Mouse (Mus musculus) regulatory T cell (primary cell): ENCODE measurements around the gene Srgap3.

Source experiments
- in situ Hi-C: fragments of 300-600 bp; cut with MboI, MseI; formaldehyde crosslinking; loops from one replicate; pipeline ENCODE4 v1.15.1; 2025; ENCODE audit warnings: high pct_unique_total_duplicates

Gene Srgap3

DNA sequence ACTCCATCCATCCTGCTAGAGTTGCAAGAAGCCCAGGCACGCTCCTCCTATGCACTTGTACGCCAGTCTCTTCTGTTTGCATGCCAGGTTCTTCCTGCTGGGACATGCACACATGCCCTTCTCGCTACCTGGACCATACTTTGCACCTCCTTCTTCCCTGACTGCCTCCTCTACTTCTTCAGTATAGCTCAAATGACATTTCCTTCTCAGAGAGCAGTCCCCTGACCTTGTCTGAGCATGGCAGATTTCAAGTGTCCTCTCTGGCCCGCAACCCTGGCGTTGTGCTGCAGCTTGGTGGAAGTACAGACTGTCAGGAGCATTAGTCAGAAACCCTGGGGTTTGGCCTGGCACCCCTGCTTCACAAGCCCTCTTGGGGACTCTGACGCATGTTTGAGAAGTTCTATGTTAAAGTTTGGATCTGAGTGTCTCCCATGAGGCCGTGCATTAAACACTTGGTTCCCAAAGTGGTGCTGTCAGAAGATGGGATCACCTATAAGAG lies 128.6 kb downstream of the Srgap3 start:
- in situ Hi-C loops, result no loop called here

DNA sequence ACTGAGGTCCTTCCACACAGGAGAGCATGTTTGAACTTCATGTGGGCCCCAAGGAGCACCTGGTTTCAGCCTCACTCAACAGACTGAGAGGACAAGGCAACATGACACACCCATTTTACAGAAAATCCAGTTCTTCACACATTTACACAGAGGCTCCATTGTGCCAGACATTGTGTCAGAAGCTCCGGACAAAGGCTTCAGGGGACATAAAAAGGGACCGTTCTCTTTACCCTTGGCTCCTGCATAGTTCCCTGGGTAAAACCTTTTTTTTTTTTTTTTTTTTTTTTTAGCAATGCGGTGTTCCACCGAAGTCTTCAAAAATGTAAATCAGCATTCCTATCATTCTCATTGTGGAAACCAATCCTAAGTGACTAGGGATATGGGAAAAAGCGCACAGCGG lies 131.5 kb downstream of the Srgap3 start:
- in situ Hi-C loops, result no loop called here

DNA sequence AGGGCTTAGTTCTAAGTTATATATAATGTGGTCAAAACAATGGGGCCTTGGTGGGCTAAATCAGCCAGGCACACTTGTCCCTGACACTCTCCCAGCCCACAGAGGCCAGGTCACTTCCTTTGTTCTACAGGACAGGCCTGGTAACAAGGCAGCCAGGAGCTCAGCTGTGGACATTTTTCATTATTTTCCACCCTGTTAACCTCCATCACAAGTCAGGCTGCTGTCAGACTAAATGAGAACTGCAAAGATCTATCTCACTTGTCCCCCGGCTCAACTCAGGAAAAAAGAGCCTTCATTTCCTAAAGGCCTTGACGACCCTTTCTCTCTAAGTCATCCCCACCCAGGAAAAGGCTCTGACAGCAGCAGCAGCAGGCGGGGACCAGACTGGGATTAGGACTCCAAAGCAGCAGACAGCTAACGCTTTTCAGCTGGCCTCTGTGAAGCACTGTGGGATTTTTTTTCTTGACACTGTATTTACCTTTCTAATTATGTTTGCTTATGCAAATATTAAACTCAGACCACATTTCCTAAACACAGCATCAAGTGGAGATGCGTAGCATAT lies 132.5 kb downstream of the Srgap3 start:
- in situ Hi-C loops, result no loop called here

DNA sequence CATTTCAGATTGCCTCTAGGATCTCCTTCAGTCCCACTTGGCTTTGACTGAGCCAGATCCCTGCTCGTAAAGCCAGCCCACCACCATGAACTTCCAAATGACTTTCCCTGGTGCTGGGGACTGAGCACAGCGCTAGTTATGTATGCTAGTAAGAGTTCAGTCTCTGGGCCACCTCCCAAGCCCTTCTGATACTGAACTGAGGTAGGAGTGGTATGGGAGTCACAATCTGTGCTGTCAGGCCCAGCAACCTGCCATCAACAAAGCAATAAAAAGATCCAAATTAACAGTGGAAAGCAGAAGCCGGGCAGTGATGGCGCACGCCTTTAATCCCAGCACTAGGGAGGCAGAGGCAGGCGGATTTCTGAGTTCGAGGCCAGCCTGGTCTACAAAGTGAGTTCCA lies 134.2 kb downstream of the Srgap3 start:
- in situ Hi-C loops, result no loop called here

DNA sequence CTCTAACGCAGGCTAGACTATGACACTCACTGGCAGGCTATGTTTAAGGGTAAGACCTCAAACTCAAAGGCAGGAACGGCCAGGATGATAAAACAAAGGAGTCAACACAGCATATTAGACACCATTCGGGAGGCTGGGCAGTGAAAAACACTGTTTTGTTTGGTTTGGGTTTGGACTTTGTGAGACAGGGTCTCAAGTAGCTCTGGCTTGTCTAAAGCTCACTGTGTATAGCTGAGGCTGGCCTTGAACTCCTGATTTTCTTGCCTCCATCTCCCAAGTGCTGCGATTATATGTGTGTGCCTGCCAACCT lies 136.6 kb downstream of the Srgap3 start:
- in situ Hi-C loops, result no loop called here

DNA sequence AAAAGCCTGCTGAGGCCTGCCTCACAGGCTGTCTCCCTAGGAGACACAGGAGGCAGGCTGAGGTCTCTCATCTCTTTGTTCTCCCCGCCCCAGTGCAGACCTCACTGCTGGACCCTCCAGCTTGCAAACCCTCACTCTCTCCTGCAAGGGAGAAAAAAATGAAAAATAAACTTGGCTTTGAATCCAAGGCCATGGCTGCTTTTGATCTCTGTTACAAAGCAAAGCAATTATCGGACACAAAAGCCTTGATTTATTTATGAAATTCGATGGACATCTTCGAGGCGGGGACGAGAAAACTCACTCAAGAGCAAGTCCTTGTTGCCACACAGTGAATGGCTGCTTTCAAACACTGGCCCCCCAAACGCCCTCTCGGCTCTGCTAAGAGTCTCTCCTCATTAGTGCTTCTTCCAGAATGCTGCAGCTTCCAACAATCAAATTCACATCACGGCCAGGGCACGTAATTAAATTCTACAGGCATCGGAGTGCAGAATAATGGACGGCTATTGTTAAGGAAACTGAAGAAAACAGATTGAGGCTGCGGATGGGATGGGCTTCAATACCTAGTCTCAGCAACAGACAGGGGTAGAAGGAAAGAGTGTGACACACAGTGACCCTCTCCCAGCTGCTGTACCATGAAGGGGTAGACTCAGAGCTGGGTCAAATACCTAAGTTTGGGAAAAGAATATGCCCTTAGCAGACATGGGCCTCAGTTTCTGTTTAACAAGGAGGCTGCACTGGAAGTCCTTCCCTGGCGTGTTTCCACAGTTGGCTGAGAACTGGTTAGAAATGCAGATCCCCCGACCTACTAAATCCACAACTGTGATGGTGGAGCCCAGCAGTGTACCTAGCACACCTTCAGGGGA lies 137.2 kb downstream of the Srgap3 start:
- in situ Hi-C loops, result no loop called here

DNA sequence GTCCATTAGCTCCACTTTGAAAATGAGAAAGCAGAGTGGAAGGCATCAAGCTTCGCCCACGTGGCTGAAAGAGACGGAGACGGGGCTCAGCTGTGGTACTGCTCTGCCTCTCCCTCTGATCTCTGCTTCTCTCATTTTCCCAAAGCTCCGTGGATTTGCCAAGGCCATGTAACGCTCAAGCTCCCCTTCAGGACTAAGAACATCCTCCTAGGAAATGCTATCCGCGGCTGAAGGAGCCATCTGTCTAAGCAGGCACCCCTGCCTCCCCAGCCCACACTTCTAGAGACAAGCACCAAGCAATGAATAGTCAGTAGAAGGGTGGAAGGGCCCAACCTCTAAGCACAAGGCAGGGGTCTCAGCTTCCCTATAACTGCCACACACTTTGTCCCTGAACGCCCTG lies 138.3 kb downstream of the Srgap3 start:
- in situ Hi-C loops, result no loop called here

DNA sequence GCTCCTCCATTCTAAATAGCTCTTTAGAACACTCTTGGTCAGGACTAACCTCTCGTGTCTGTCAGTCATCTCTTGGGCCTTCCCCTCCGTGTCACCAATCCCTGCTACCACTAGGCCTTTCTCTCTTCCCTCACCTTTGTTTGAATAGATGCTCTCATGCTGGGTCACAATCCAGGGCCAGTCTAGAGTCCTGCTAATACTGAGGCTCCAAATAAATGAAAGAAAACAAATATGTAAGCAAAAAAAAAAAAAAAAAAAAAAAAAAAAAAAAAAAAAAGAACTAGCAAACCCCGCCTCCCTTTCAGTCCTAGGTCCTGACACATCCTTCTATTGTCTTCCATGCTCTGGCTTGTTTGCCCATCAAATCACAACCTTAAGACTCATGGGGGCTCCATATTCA lies 145.1 kb downstream of the Srgap3 start:
- in situ Hi-C loops, result no loop called here

DNA sequence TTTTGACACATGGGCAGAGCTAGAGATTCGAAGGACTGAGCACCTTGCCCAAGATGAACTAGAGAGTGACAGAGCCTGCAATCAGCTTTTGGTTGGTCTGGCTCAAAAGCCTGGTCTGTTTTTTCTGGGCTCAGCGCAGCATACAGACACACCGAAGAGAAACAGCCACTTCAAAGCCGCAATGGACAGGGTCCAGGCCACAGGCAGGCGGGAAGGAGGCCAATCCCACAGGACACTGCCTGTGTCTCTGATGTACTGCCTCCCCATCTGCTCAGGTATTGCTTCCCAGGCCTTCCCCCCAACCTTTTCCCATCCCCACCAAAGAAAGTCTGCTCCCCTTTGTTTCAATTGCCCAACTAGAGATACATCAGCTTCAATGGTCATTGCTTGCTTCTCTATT lies 148.7 kb downstream of the Srgap3 start:
- in situ Hi-C loops, result no loop called here

DNA sequence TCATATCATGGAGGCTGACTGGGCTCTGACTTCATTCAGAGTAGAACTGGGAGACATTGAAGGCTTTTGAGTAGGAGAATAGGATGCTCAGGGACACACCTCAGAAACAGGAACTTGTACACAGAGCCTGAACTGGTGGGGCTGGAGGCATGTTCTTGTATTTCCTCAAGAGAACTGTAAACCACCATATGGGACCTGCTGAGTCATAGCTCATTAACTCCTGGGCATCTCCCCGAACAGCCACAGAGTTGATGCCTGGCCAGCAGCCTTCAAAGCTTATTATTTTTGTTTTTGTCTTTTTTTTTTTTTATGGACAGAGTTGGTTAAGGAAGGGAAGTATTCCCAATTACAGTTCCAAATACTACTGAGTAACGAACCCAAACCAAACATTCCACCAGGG lies 150.5 kb downstream of the Srgap3 start:
- in situ Hi-C loops, result no loop called here

DNA sequence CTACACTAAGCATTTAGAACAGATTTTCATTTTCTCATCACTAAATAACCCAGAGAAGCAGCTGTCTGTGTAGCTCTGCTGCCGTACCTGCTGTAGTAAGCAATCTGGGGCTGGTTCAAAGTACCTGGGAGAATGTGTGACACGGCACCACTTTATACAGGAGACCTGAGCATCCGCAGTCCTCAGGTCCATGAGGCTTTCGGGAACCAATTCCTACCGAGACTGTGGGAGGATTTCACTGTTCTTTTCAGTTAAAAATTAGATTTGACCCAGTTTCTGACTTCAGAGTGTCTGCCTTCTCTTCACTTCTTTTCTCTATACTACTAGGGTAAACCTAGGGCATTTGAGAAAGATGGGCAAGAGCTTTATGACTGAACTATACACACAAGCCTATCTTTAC lies 153.2 kb downstream of the Srgap3 start:
- in situ Hi-C loops, result no loop called here

DNA sequence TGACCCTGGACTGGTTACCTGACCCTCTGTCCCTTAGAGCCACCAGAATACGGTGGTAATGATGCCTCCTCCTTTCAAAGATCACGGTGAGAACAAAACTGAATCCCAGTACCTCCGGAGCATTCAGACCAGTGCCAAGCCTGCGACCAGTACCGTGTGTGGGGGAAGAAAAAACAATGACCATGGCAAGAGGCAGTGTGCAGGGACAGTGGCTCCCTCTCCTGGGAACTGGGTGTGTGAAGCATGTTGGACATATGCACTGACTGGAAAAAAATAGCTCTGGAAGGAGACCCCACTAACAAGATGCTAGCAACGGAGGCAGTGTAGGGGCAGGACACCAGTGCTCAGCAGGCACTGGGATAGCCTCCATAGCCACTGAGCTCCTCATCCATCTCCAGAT lies 157.2 kb downstream of the Srgap3 start:
- in situ Hi-C loops, result no loop called here

DNA sequence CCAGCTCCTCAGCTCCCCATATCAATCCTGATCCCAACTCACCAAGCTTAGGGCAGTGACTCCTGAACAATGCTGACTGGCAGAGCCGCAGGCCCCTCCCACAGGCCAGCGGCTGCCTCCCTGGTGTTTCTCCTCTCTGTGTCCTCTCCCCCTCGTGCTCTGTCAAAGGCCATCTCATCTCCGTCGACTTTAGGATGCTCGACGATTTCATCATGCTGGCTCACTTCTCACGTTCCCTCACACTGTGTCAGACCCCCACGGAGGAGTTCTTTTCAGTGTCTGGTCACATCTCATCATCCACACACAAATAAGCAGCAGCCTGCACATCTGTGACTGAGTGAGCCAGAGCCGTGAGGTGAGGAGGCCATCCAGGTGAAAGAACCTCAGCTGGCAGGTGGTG lies 158.4 kb downstream of the Srgap3 start:
- in situ Hi-C loops, result no loop called here

DNA sequence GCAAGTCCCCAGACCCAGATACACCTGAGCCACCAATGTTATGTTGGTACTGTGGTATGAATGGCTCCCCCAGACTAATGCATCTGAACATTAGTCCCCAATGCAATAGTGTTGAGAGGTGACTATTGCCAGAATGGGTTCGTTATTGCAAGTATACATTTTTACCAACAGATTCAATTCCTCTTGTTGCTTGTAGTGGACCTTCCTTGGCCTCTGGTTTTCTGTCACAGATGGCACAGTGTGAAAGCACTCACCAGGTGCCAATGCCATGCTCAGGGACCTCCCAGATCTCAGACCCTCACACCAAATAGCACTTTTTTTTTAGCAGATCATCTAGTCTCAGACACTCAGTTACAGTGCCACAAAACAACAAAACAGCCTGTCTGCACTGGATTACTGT lies 158.9 kb downstream of the Srgap3 start:
- in situ Hi-C loops, result no loop called here

DNA sequence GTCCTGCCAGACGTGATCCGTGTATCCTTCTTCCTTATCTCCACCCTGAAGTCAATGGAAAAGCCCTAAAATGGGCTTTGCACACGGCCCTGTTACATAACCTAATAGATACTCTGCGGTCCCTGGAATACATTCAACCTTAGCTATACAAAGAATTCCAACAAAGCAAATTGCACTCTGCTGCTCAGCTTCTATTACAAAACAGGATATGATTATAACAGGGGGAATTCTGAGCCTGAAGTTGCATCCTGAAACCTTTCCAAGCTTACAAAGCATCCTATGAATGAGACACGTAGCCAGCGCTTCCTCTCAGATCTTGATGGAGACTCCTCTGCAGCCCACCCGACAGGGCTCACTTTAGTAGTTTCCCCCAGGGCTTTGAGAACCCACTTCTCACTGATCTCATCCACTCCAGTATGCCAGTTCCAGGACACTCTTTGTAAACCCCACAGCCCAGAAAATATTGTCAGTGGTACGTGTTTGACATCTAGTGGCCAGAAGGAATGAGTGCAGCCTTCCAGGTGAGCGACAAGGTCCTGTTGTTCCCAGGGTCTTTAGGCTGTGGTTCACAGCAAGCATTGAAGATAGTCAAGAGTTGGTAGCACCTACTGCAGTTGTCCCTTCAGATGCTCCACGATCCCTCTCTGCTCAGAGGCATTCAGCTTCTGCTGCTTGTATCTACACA lies 165.5 kb downstream of the Srgap3 start:
- in situ Hi-C loops, result no loop called here

DNA sequence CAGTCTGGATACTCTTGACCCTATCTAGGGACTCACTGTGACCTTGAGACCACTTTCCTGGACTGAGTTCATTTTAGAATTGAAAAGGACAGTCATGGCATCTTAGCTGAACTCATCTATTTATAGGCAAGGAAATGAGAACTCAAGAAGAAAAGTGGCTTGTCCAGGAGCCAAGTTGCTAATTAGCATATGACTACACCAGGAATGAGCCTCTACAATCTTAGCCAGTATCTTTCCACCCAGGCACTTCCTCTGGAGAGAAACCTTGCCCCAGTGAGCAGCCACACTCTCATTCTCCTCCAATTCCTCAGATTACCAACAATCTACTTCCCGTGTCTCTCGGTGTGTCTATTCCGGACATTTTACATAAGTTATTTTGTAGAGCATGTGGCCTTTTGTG lies 168.9 kb downstream of the Srgap3 start:
- in situ Hi-C loops, result no loop called here

DNA sequence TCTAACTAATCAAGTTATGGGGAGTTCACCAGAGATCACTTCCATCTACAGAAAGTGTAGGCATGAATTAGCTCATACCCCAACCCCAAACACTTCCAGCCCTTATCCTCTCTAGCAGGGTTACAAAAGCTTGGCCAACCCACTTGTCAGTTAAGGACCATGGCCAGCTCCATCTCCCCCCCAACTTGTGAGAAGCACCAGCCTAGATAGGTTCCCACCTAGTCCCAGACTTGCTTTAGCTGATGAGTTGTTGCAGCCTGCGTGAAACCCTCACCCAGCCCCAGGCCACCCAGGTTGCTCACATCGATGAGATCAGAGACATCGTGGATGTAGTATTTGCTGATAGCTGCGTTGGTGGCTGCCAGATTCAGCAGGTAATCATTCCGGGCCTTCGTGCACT lies 170.3 kb downstream of the Srgap3 start:
- in situ Hi-C loops, result no loop called here

DNA sequence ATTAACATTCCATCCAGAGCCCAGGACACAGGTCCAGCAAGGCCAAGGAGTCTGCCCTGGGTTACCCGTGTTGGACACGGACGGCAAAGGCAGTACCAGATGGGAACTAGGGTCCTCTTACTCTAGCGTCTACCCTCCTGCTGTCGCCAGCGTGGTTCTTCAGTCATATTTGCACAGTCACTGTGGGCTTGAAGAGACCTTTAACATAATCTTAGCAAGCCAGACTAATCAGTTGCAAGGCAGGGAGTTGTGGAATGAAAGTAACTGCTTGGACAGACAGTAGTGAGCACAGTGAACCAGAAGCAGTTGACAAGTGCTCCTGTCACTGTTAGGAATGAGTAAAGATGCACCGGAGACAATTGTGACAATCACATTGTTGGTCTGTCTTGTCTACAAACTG lies 173.3 kb downstream of the Srgap3 start:
- in situ Hi-C loops, result no loop called here

DNA sequence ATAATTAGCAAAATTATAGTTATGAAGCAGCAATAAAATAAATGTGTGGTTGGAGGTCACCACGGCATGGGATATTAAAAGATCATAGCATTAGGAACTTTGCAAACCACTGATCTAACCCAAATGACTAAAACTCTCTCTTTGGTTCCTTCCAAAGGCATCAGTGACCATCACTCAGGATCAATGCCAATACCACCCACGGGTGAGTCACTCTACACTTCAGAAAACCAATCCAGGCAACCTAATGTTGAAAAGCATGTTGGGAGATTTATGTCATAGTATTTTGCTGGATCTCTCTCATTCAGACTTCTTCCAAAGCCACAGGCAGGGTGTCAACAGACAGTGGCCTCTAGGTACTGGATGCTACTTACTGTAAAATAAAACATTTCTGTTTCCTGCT lies 176.1 kb downstream of the Srgap3 start:
- in situ Hi-C loops, result no loop called here

DNA sequence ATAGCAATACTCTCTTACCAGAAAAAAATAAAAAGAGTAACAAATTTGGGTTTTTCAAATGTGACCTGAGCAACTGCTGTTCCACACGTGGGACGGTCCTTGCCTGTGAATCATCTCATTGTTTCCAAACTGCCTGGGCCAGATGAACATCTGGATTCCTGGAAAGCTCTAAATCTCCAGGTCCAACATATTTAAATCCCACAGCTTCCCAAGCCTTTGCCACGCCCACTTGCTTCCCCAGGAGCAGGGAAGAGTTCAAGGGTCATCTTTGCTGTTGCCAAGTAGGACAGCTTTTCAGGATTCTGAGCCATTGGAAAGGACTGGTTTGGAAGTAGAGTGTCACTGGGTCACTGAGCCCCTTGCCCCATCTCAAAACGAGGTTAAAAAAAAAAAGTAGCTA lies 188.5 kb downstream of the Srgap3 start:
- in situ Hi-C loops, result no loop called here

DNA sequence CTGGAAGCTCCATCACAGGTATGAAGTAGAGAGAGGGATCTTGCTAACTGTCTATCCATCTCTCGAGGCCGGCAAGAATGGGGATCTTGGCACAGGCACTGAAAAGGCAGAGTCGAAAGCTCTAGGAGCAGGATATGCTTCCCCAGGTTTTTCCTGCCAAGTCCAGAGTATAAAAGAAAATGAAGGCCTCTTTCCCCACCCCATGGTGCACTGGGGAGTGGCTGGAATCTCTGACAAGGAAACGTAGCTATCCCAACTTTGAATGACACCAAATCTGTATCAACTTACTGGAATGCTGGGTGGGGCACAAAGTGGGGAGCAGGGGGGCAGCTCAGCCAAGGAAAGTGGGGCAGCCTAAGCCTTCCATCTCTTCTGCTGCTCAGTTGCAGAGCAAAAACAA lies 190.2 kb downstream of the Srgap3 start:
- in situ Hi-C loops, result no loop called here

DNA sequence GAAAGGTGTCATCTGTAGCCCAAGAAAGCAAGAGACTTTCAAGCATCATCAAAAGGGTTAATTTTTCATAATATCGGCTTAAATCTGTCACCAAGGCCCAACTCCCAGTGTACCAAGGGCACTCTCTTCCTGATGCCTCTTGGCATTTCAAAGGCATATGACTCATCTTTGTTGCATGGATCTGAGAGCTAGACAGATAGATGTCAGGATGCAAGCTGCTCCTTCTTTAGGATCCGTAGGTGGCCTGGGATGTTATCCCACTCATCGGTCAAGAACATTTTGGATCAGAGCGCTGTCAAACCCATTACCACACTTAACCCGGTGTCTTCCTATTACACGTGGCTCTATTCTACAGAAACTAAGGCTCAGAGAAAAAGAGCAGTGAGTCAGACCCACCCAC lies 192.1 kb downstream of the Srgap3 start:
- in situ Hi-C loops, result no loop called here

DNA sequence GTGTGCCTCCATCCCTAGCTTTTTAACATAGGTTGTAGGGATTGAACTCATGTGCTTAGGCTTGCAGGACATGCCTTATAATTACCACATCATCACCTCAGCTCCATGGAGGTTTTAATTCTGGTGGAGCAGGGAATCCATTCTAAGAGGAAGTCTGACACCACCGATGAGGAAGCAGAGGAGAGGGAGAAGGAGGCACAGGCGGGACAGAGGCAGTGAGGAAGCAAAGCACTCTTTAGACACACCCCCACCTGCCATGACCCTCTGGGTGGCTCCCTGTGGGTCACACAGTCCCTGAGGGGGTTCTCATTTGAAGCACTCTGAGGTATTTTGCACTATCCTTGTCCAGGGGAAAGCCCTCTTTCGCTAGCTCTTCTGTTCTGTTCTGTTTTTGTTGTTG lies 194.5 kb downstream of the Srgap3 start:
- in situ Hi-C loops, result no loop called here
